Mouse (Mus musculus) heart, adult 2 months (tissue): ENCODE results near the gene Wtip.
"Not testable (repeated sequence)": the region's sequence is repeated elsewhere in the genome, so short reads cannot be mapped to it uniquely, and the experiment has no call there.

ENCODE experiments used
- CTCF ChIP-seq: fragments of 200-600 bp; IDR thresholded peaks from 2 replicates; pipeline ENCODE4 v1.8.1; 2022; ENCODE audit warnings: antibody characterized with exemption, mild to moderate bottlenecking, moderate library complexity
- EP300 ChIP-seq: fragments of 200-500 bp; IDR thresholded peaks from 2 replicates; pipeline ENCODE4 v1.6.1; 2011; ENCODE audit warnings: low read depth, low read length, control low read depth; ENCODE audit not compliant: insufficient read depth
- POLR2A ChIP-seq: fragments of 200-500 bp; IDR thresholded peaks from 2 replicates; pipeline ENCODE4 v1.6.1; 2011; ENCODE audit warnings: mild to moderate bottlenecking, low read depth, low read length, control low read depth; ENCODE audit not compliant: insufficient read depth

DNA sequence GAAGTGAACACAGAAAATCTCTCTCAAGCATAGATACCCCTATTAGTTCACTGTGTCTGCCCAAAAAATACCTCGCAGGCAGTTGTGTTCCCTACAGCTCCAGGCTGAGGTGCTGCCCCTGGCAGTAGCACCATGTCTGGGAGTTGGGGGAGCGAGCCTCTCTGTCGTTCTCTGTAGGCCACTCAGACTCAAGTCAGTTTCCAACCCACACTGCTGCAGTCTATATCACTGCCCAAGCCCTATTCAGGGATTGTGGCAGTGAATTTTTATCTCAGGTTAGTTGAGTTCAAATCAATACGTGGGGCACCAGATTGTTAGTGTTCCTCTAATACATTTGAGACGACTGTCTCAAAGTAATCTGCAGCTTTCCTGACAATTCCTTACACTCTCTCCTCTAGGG is 64.9 kb downstream of the Wtip start:
- not testable (repeated sequence) for TF ChIP-seq CTCF, EP300, POLR2A
